ENCODE assay signal across 10 mouse cellular contexts in genomic region chr11:77872685-77873084, GRCm38 (mm10). TPM values are rescaled to one million over a fixed set of nuclear protein-coding genes. Genes with fewer than 3 reads are reported as not detected.
DNase-seq lines count a peak whose midpoint lies in the region; ATAC-seq and TF ChIP-seq lines count a peak whose summit lies in the region.
"Had no signal": no experiment of that assay in that cellular context is flagged by ENCODE, and none has a peak within 500 bp of the region (broad histone marks: within the 10 kb centered on the region; RNA-seq: fewer than 3 reads in every experiment).

No protein-coding gene starts in this region.

- no peak overlapping the region for H3ac ChIP-seq in myocyte (ENCODE audit: control insufficient read depth, insufficient read length)

- no peak overlapping the region for H3K27ac ChIP-seq in intestine, embryonic 14.5 days (ENCODE audit: low read depth)
- no peak overlapping the region for H3K27ac ChIP-seq in intestine, postnatal 0 days (ENCODE audit: low read depth, low read length)
- H3K27ac ChIP-seq in cortical plate, adult 2 months (ENCODE audit: insufficient read depth, low read length), result peak overlapping the region; percentile 66
- peak overlapping the region; percentile 80 for H3K27ac ChIP-seq in hindbrain, embryonic 14.5 days

- H3K4me2 ChIP-seq in intestine, embryonic 14.5 days (ENCODE audit: low read length), result peak overlapping the region; percentile 23; the same call in 1 of the 2 replicates
- no peak overlapping the region for H3K4me2 ChIP-seq in intestine, postnatal 0 days (replicated peaks; ENCODE audit: low read depth)
- peak overlapping the region; percentile 30 for H3K4me2 ChIP-seq in hindbrain, embryonic 14.5 days (replicated peaks)
- H3K4me2 ChIP-seq in myocyte (ENCODE audit: low read depth), result peak overlapping the region; percentile 20

- intact Hi-C loops in gastrocnemius, postnatal 14 days (cut with DNase I; ENCODE audit: low total_unique reads), result no loop called here

- no peak for DNase-seq in intestine, embryonic 14.5 days (ENCODE audit: low spot score)
- no peak for DNase-seq in hindbrain, embryonic 14.5 days (ENCODE audit: low spot score)
- no peak for DNase-seq in gastrocnemius, postnatal 14 days
- no peak for DNase-seq in urinary bladder, postnatal 10 days (ENCODE audit: low spot score)
- no peak for DNase-seq in layer of hippocampus, postnatal 10 days (ENCODE audit: low spot score in 2 of 2)
- DNase-seq: thymus, postnatal 14 days had no signal

- no peaks in the 10 kb centered on the region for H3K9me3 ChIP-seq in intestine, embryonic 14.5 days (ENCODE audit: control insufficient read depth, low read length)
- H3K9me3 ChIP-seq in intestine, postnatal 0 days (ENCODE audit: control insufficient read depth), result no peaks in the 10 kb centered on the region
- no peaks in the 10 kb centered on the region for H3K9me3 ChIP-seq in hindbrain, embryonic 14.5 days (ENCODE audit: control insufficient read depth, low read length)

- no peak overlapping the region for H3K4me3 ChIP-seq in intestine, embryonic 14.5 days (ENCODE audit: low read depth, low read length)
- no peak overlapping the region for H3K4me3 ChIP-seq in intestine, postnatal 0 days (ENCODE audit: low read depth, low read length)
- no peak overlapping the region for H3K4me3 ChIP-seq in cortical plate, adult 2 months (ENCODE audit: insufficient read depth, low read length)
- no peak overlapping the region for H3K4me3 ChIP-seq in hindbrain, embryonic 14.5 days (replicated peaks; ENCODE audit: low read length)
- no peak overlapping the region for H3K4me3 ChIP-seq in myocyte

- TF ChIP-seq POLR2A in cortical plate, adult 2 months (IDR thresholded peaks at IDR 0.05; ENCODE audit: extremely low read depth, insufficient read depth, low read length), result no peak
- TF ChIP-seq POLR2A in myocyte (IDR thresholded peaks at IDR 0.05; ENCODE audit: insufficient read length, low read depth), result no peak

- H3K9ac ChIP-seq in intestine, embryonic 14.5 days (ENCODE audit: low read length), result no peak overlapping the region
- H3K9ac ChIP-seq in intestine, postnatal 0 days (ENCODE audit: low read depth, low read length), result no peak overlapping the region
- peak overlapping the region; percentile 8; the same call in 1 of the 2 replicates for H3K9ac ChIP-seq in hindbrain, embryonic 14.5 days

- peaks cover 16% of the 10 kb centered on the region for H3K4me1 ChIP-seq in intestine, embryonic 14.5 days (replicated peaks; ENCODE audit: control insufficient read depth, insufficient read depth, low read length)
- H3K4me1 ChIP-seq in intestine, postnatal 0 days (replicated peaks; ENCODE audit: control insufficient read depth, insufficient read depth, low read length), result no peaks in the 10 kb centered on the region
- peaks cover 27% of the 10 kb centered on the region for H3K4me1 ChIP-seq in cortical plate, adult 2 months (ENCODE audit: control insufficient read depth, insufficient read depth, low read length)
- H3K4me1 ChIP-seq in hindbrain, embryonic 14.5 days (replicated peaks; ENCODE audit: control insufficient read depth, insufficient read depth, low read length), result peaks cover 65% of the 10 kb centered on the region

- no peak for ATAC-seq in intestine, embryonic 14.5 days (replicated peaks; ENCODE audit: low FRiP score, low TSS enrichment, low read depth)
- no peak for ATAC-seq in intestine, postnatal 0 days
- peak; percentile 34 for ATAC-seq in hindbrain, embryonic 14.5 days (ENCODE audit: low FRiP score)

- WGBS in intestine, embryonic 14.5 days, result 10% methylated on average over 7 of the region's 7 CpGs
- WGBS in intestine, postnatal 0 days, result 14% methylated on average over 7 of the region's 7 CpGs
- 4% methylated on average over 7 of the region's 7 CpGs for WGBS in hindbrain, embryonic 14.5 days

- no peak for TF ChIP-seq CTCF in intestine, postnatal 0 days (IDR thresholded peaks at IDR 0.05; ENCODE audit: low read depth)
- no peak for TF ChIP-seq CTCF in cortical plate, adult 2 months (IDR thresholded peaks at IDR 0.05; ENCODE audit: extremely low read depth, insufficient read depth, low read length)

- no peaks in the 10 kb centered on the region for H3K27me3 ChIP-seq in intestine, embryonic 14.5 days (replicated peaks; ENCODE audit: control insufficient read depth, insufficient read depth, low read length)
- H3K27me3 ChIP-seq in intestine, postnatal 0 days (replicated peaks; ENCODE audit: control insufficient read depth, insufficient read depth, low read length), result no peaks in the 10 kb centered on the region
- H3K27me3 ChIP-seq in hindbrain, embryonic 14.5 days (ENCODE audit: control insufficient read depth, insufficient read depth, low read length), result no peaks in the 10 kb centered on the region
- H3K27me3 ChIP-seq in myocyte (ENCODE audit: control insufficient read depth, insufficient read depth, insufficient read length), result peaks cover 8% of the 10 kb centered on the region

- no peaks in the 10 kb centered on the region for H3K79me2 ChIP-seq in myocyte (ENCODE audit: control insufficient read depth, insufficient read depth)

- no peaks in the 10 kb centered on the region for H3K36me3 ChIP-seq in intestine, embryonic 14.5 days (ENCODE audit: control insufficient read depth, insufficient read depth, low read length)
- no peaks in the 10 kb centered on the region for H3K36me3 ChIP-seq in intestine, postnatal 0 days (ENCODE audit: control insufficient read depth, insufficient read depth)
- no peaks in the 10 kb centered on the region for H3K36me3 ChIP-seq in hindbrain, embryonic 14.5 days (replicated peaks; ENCODE audit: control insufficient read depth, insufficient read depth)
- no peaks in the 10 kb centered on the region for H3K36me3 ChIP-seq in myocyte (ENCODE audit: control insufficient read depth, insufficient read depth)

TF ChIP-seq in myocyte, 11 proteins besides CTCF, POLR2A, EP300 and RAD21:
- TF ChIP-seq REST (IDR thresholded peaks at IDR 0.05; ENCODE audit: insufficient read depth, insufficient read length), result no peak
- TF ChIP-seq CEBPB (IDR thresholded peaks at IDR 0.05; ENCODE audit: insufficient read depth, poor library complexity, severe bottlenecking), result no peak
- no peak for TF ChIP-seq SRF (IDR thresholded peaks at IDR 0.05; ENCODE audit: control insufficient read depth, insufficient read length, low read depth)
- TF ChIP-seq MYOD1 (IDR thresholded peaks at IDR 0.05; ENCODE audit: control insufficient read depth in 1 of 3, insufficient read length in 2 of 3, low read depth in 2 of 3), result no peak
- no peak for TF ChIP-seq TCF12 (IDR thresholded peaks at IDR 0.05; ENCODE audit: insufficient read depth, poor library complexity, severe bottlenecking)
- TF ChIP-seq MAX (IDR thresholded peaks at IDR 0.05; ENCODE audit: low read depth), result no peak
- TF ChIP-seq TCF3 (IDR thresholded peaks at IDR 0.05; ENCODE audit: insufficient read length, low read depth), result no peak

RNA-seq across cellular contexts. Expression of gene Pipox, which starts 21.2 kb away (rescaled TPM):
- polyA plus RNA-seq in intestine, embryonic 14.5 days (2014; fragmentation: Nextera tagmentation; extraction: Ambion mirVana), result 8.3 and 9.2 TPM in 2 replicates
- 45.7 and 57.1 TPM in 2 replicates for polyA plus RNA-seq in intestine, postnatal 0 days (2015; fragmentation: Nextera tagmentation; extraction: Ambion mirVana)
- 3.2 and 3.8 TPM in 2 replicates for polyA plus RNA-seq in cortical plate, adult 2 months (2012; rRNA removed)
- 2.8 and 6.1 TPM in 2 replicates for polyA plus RNA-seq in hindbrain, embryonic 14.5 days (2014; fragmentation: Nextera tagmentation; extraction: Ambion mirVana)
- polyA plus RNA-seq in myocyte (2012; fragmentation: generic; extraction: Trizol), result not detected
- total RNA-seq in gastrocnemius, postnatal 14 days (2021), result under 1 TPM in 1 of 2 experiments, not detected in 1; 0.94 TPM
- total RNA-seq in layer of hippocampus, postnatal 10 days (2021), result 1 to 10 TPM; 1.5 to 1.9 TPM
- total RNA-seq: hematopoietic stem cell, adult 5-6 weeks had no signal

RNA-seq across cellular contexts. Expression of gene Sez6, which starts 57.9 kb away (rescaled TPM):
- polyA plus RNA-seq in intestine, embryonic 14.5 days (2014; fragmentation: Nextera tagmentation; extraction: Ambion mirVana), result 1.0 and 1.4 TPM in 2 replicates
- polyA plus RNA-seq in intestine, postnatal 0 days (2015; fragmentation: Nextera tagmentation; extraction: Ambion mirVana), result 0.77 and 0.80 TPM in 2 replicates
- polyA plus RNA-seq in cortical plate, adult 2 months (2012; rRNA removed), result 97.4 and 109 TPM in 2 replicates
- polyA plus RNA-seq in hindbrain, embryonic 14.5 days (2014; fragmentation: Nextera tagmentation; extraction: Ambion mirVana), result 110 TPM in 2 replicates
- not detected for polyA plus RNA-seq in myocyte (2012; fragmentation: generic; extraction: Trizol)
- under 1 TPM; 0.51 to 0.82 TPM for total RNA-seq in gastrocnemius, postnatal 14 days (2021)
- 100 to 1,000 TPM; 215 to 221 TPM for total RNA-seq in layer of hippocampus, postnatal 10 days (2021)
- total RNA-seq: hematopoietic stem cell, adult 5-6 weeks had no signal

Comparison
In these comparisons a context has a peak if more than half of its experiments do, and no peak if none do; other contexts are left out.
1. H3K27ac ChIP-seq: peak in cortical plate, adult 2 months (single experiment) and hindbrain, embryonic 14.5 days (single experiment); none in intestine, embryonic 14.5 days (single experiment) and intestine, postnatal 0 days (single experiment).
2. RNA of gene Sez6, which starts 57.9 kb away (polyA plus RNA-seq): 110 TPM in hindbrain, embryonic 14.5 days and 97.4 to 109 TPM in cortical plate, adult 2 months; 1.0 to 1.4 TPM in intestine, embryonic 14.5 days, 0.77 to 0.80 TPM in intestine, postnatal 0 days and not detected in myocyte (single experiment); every median in the first group is over 10 times any median in the second.